Mouse (Mus musculus): ENCODE measurements at regions not wholly inside any gene's neighbourhood (a gene's known extent, or its start where the extent isn't known, plus 50 kb on each side); places are given as distances from the start of the nearest gene placed in this dataset.
"Not testable (repeated sequence)": the region's sequence is repeated elsewhere in the genome, so short reads cannot be mapped to it uniquely, and the experiment has no call there.

GRCm38 (mm10) chr12:21680026-21680425 is 262.6 kb upstream of the Ywhaq start:
- H3K27ac ChIP-seq (ENCODE audit: insufficient read depth, low read depth, low read length); H3K4me3 ChIP-seq (ENCODE audit: insufficient read depth, low read depth, low read length); H3K4me1 ChIP-seq (ENCODE audit: control insufficient read depth, insufficient read depth, low read length): not testable (repeated sequence)
- 45% methylated on average over 4 of the region's 4 CpGs for WGBS

- H3K27ac ChIP-seq (ENCODE audit: insufficient read depth, low read depth, low read length); H3K4me1 ChIP-seq (ENCODE audit: control insufficient read depth, insufficient read depth, low read length); H3K4me3 ChIP-seq (ENCODE audit: insufficient read depth, low read depth, low read length): not testable (repeated sequence)
- WGBS: 88% methylated on average over 8 of the region's 8 CpGs
Measured at GRCm38 (mm10) chr12:21649381-21649780, 231.9 kb upstream of the Ywhaq start.

GRCm38 (mm10) chr12:21613781-21614180 is 196.3 kb upstream of the Ywhaq start:
- WGBS: 13% methylated on average over 2 of the region's 2 CpGs
- not testable (repeated sequence) for H3K27ac ChIP-seq (ENCODE audit: insufficient read depth, low read depth, low read length); H3K4me3 ChIP-seq (ENCODE audit: insufficient read depth, low read depth, low read length); H3K4me1 ChIP-seq (ENCODE audit: control insufficient read depth, insufficient read depth, low read length)

- Histone ChIP-seq H3K4me1 (ENCODE audit: control insufficient read depth, insufficient read depth, low read length) (no peaks in the 10 kb centered on the region), H3K4me3 (ENCODE audit: insufficient read depth, low read depth, low read length) (no peak overlapping the region), H3K27ac (ENCODE audit: insufficient read depth, low read depth, low read length) (no peak overlapping the region)
- no peak for TF ChIP-seq POLR2A (IDR thresholded peaks at IDR 0.05; ENCODE audit: insufficient read depth, low read depth, low read length)
- TF ChIP-seq CTCF (IDR thresholded peaks at IDR 0.05; ENCODE audit: insufficient read depth, low read depth, low read length): no peak
- 81% methylated on average over 7 of the region's 7 CpGs for WGBS
Measured at GRCm38 (mm10) chr12:21568415-21569040, 151.1 kb upstream of the Ywhaq start.

- not testable (repeated sequence) for H3K4me3 ChIP-seq (ENCODE audit: insufficient read depth, low read depth, low read length); H3K4me1 ChIP-seq (ENCODE audit: control insufficient read depth, insufficient read depth, low read length); H3K27ac ChIP-seq (ENCODE audit: insufficient read depth, low read depth, low read length)
- WGBS: 50% methylated on average over 2 of the region's 2 CpGs
Measured at GRCm38 (mm10) chr12:21543962-21544361, 126.5 kb upstream of the Ywhaq start.

- WGBS: 2% methylated on average over 33 of the region's 34 CpGs
- not testable (repeated sequence) for H3K27ac ChIP-seq (ENCODE audit: insufficient read depth, low read depth, low read length); H3K4me1 ChIP-seq (ENCODE audit: control insufficient read depth, insufficient read depth, low read length)
- peak overlapping the region; percentile 66 for H3K4me3 ChIP-seq (ENCODE audit: insufficient read depth, low read depth, low read length)
Measured at GRCm38 (mm10) chr12:21543153-21543894, 125.9 kb upstream of the Ywhaq start.

GRCm38 (mm10) chr12:21531766-21532165 is 114.3 kb upstream of the Ywhaq start:
- no peak overlapping the region for H3K4me3 ChIP-seq (ENCODE audit: insufficient read depth, low read depth, low read length)
- TF ChIP-seq CTCF (IDR thresholded peaks at IDR 0.05; ENCODE audit: insufficient read depth, low read depth, low read length): no peak
- H3K27ac ChIP-seq (ENCODE audit: insufficient read depth, low read depth, low read length): no peak overlapping the region
- no peaks in the 10 kb centered on the region for H3K4me1 ChIP-seq (ENCODE audit: control insufficient read depth, insufficient read depth, low read length)
- WGBS: 89% methylated on average over 3 of the region's 3 CpGs

- WGBS: 92% methylated on average over 3 of the region's 3 CpGs
Measured at GRCm38 (mm10) chr12:21529367-21529766, 111.9 kb upstream of the Ywhaq start.

GRCm38 (mm10) chr12:21527336-21527735 is 109.9 kb upstream of the Ywhaq start:
- not testable (repeated sequence) for H3K4me3 ChIP-seq (ENCODE audit: insufficient read depth, low read depth, low read length); H3K27ac ChIP-seq (ENCODE audit: insufficient read depth, low read depth, low read length); H3K4me1 ChIP-seq (ENCODE audit: control insufficient read depth, insufficient read depth, low read length)
- 90% methylated on average over 8 of the region's 8 CpGs for WGBS

More at GRCm38 (mm10) chr12:21529367-21529766, 111.9 kb upstream of the Ywhaq start:
- H3K4me1 ChIP-seq (ENCODE audit: control insufficient read depth, insufficient read depth, low read length); H3K4me3 ChIP-seq (ENCODE audit: insufficient read depth, low read depth, low read length); H3K27ac ChIP-seq (ENCODE audit: insufficient read depth, low read depth, low read length): not testable (repeated sequence)

- H3K4me1 ChIP-seq (ENCODE audit: control insufficient read depth, insufficient read depth, low read length); H3K27ac ChIP-seq (ENCODE audit: insufficient read depth, low read depth, low read length); H3K4me3 ChIP-seq (ENCODE audit: insufficient read depth, low read depth, low read length): not testable (repeated sequence)
- WGBS: 92% methylated on average over 2 of the region's 2 CpGs
Measured at GRCm38 (mm10) chr12:21526906-21527305, 109.5 kb upstream of the Ywhaq start.

GRCm38 (mm10) chr12:21525567-21525966 is 108.1 kb upstream of the Ywhaq start:
- not testable (repeated sequence) for H3K4me3 ChIP-seq (ENCODE audit: insufficient read depth, low read depth, low read length); H3K27ac ChIP-seq (ENCODE audit: insufficient read depth, low read depth, low read length); H3K4me1 ChIP-seq (ENCODE audit: control insufficient read depth, insufficient read depth, low read length)
- 41% methylated on average over 6 of the region's 6 CpGs for WGBS
